Mouse (Mus musculus) ES-Bruce4 (cell line): ENCODE measurements around the gene Klhl1. TPM values are rescaled to one million over a fixed set of nuclear protein-coding genes. Genes with fewer than 3 reads are reported as not detected.

ENCODE experiments used
- H3K27ac ChIP-seq: 2 replicates; pipeline ENCODE4 v1.5.1; 2012; ENCODE audit warnings: low read length, inconsistent platforms; ENCODE audit not compliant: insufficient read depth
- H3K27me3 ChIP-seq: 2 replicates; pipeline ENCODE4 v1.6.1; 2012; ENCODE audit warnings: mild to moderate bottlenecking, low read length, inconsistent platforms; ENCODE audit not compliant: control insufficient read depth, poor library complexity, insufficient read depth, severe bottlenecking
- H3K36me3 ChIP-seq: 2 replicates; pipeline ENCODE4 v1.6.1; 2012; ENCODE audit warnings: inconsistent platforms, mild to moderate bottlenecking, low read length, moderate library complexity; ENCODE audit not compliant: control insufficient read depth, poor library complexity, insufficient read depth, severe bottlenecking
- H3K4me1 ChIP-seq: one replicate; pipeline ENCODE4 v1.8.1; 2011; ENCODE audit warnings: low read length; ENCODE audit not compliant: control insufficient read depth, insufficient read depth
- H3K4me3 ChIP-seq: 2 replicates; pipeline ENCODE4 v1.5.1; 2011; ENCODE audit warnings: low read depth, mild to moderate bottlenecking, low read length
- H3K9ac ChIP-seq: 2 replicates; pipeline ENCODE4 v1.6.1; 2012; ENCODE audit warnings: low read depth, mild to moderate bottlenecking, inconsistent platforms; ENCODE audit not compliant: poor library complexity, severe bottlenecking
- H3K9me3 ChIP-seq: replicated peaks from 2 replicates; pipeline ENCODE4 v1.6.1; 2012; ENCODE audit warnings: mild to moderate bottlenecking, low read length, inconsistent platforms; ENCODE audit not compliant: control insufficient read depth, poor library complexity, insufficient read depth, severe bottlenecking
- CTCF ChIP-seq: IDR thresholded peaks from one replicate; pipeline ENCODE4 v1.8.1; 2011; ENCODE audit warnings: low read depth, low read length
- EP300 ChIP-seq: IDR thresholded peaks from 2 replicates; pipeline ENCODE4 v1.6.1; 2011; ENCODE audit warnings: low read depth, low read length; ENCODE audit not compliant: insufficient read depth
- POLR2A ChIP-seq: IDR thresholded peaks from one replicate; pipeline ENCODE4 v1.8.1; 2011; ENCODE audit warnings: low read length; ENCODE audit not compliant: insufficient read depth
- polyA plus RNA-seq: library from polyadenylated mRNA; stranded (reverse); fragments of >200 nt; gene quantifications from 2 replicates; pipeline ENCODE4 v1.2.4, GENCODE M21; 2011; ENCODE audit warnings: low read depth; ENCODE audit not compliant: missing spikeins, insufficient read depth, insufficient read length

The Klhl1 gene
- polyA plus RNA-seq, 1 experiment = not detected

GRCm38 (mm10) chr14:96471336-96471735, 47.6 kb downstream of the Klhl1 start:
- Histone ChIP-seq H3K9me3 (no peaks in the 10 kb centered on the region), H3K4me3 (no peak overlapping the region), H3K9ac (no peak overlapping the region), H3K36me3 (no peaks in the 10 kb centered on the region), H3K27me3 (no peaks in the 10 kb centered on the region), H3K4me1 (no peaks in the 10 kb centered on the region), H3K27ac (no peak overlapping the region)
- TF ChIP-seq POLR2A (no peak), EP300 (no peak), CTCF (no peak)

- H3K27ac ChIP-seq = no peak overlapping the region
- H3K4me1 ChIP-seq = no peaks in the 10 kb centered on the region
- no peak for TF ChIP-seq EP300
- TF ChIP-seq CTCF = no peak
- TF ChIP-seq POLR2A = no peak
- no peaks in the 10 kb centered on the region for H3K27me3 ChIP-seq
- H3K9ac ChIP-seq = no peak overlapping the region
- no peaks in the 10 kb centered on the region for H3K9me3 ChIP-seq
- H3K36me3 ChIP-seq = no peaks in the 10 kb centered on the region
- no peak overlapping the region for H3K4me3 ChIP-seq
Observed at GRCm38 (mm10) chr14:96461756-96462155, 57.1 kb downstream of the Klhl1 start.

GRCm38 (mm10) chr14:96392032-96392737, 126.7 kb downstream of the Klhl1 start:
- TF ChIP-seq POLR2A (no peak), CTCF (no peak), EP300 (no peak)
- H3K9me3 ChIP-seq = no peaks in the 10 kb centered on the region
- no peak overlapping the region for H3K27ac ChIP-seq
- no peaks in the 10 kb centered on the region for H3K36me3 ChIP-seq
- no peaks in the 10 kb centered on the region for H3K27me3 ChIP-seq
- H3K4me1 ChIP-seq = no peaks in the 10 kb centered on the region
- H3K9ac ChIP-seq = no peak overlapping the region
- no peak overlapping the region for H3K4me3 ChIP-seq

GRCm38 (mm10) chr14:96362727-96363126, 156.2 kb downstream of the Klhl1 start:
- Histone ChIP-seq H3K4me1 (no peaks in the 10 kb centered on the region), H3K27ac (no peak overlapping the region), H3K9me3 (no peaks in the 10 kb centered on the region), H3K4me3 (no peak overlapping the region), H3K9ac (no peak overlapping the region), H3K27me3 (no peaks in the 10 kb centered on the region), H3K36me3 (no peaks in the 10 kb centered on the region)
- no peak for TF ChIP-seq POLR2A
- TF ChIP-seq EP300 = no peak

GRCm38 (mm10) chr14:96348220-96348619, 170.7 kb downstream of the Klhl1 start:
- no peak overlapping the region for H3K4me3 ChIP-seq
- no peak for TF ChIP-seq EP300
- TF ChIP-seq POLR2A = no peak
- no peak for TF ChIP-seq CTCF

GRCm38 (mm10) chr14:96331069-96331468, 187.8 kb downstream of the Klhl1 start:
- Histone ChIP-seq H3K9ac (no peak overlapping the region), H3K9me3 (no peaks in the 10 kb centered on the region), H3K36me3 (no peaks in the 10 kb centered on the region), H3K27me3 (no peaks in the 10 kb centered on the region), H3K4me1 (no peaks in the 10 kb centered on the region), H3K4me3 (no peak overlapping the region), H3K27ac (no peak overlapping the region)
- TF ChIP-seq CTCF = no peak
- no peak for TF ChIP-seq EP300
- TF ChIP-seq POLR2A = no peak

More at GRCm38 (mm10) chr14:96348220-96348619, 170.7 kb downstream of the Klhl1 start:
- H3K9ac ChIP-seq = no peak overlapping the region
- H3K27ac ChIP-seq = no peak overlapping the region
- no peaks in the 10 kb centered on the region for H3K36me3 ChIP-seq
- no peaks in the 10 kb centered on the region for H3K9me3 ChIP-seq
- H3K4me1 ChIP-seq = no peaks in the 10 kb centered on the region
- no peaks in the 10 kb centered on the region for H3K27me3 ChIP-seq
